Mouse (Mus musculus) C2C12 (cell line): ENCODE results near the gene Atp10b.

ENCODE experiments used
- CEBPB ChIP-seq: IDR thresholded peaks from one replicate; pipeline ENCODE4 v1.6.1; 2011; ENCODE audit warnings: low read depth, mild to moderate bottlenecking, control low read depth, moderate library complexity
- CTCF ChIP-seq: IDR thresholded peaks from one replicate; pipeline ENCODE4 v1.5.1; 2011; ENCODE audit not compliant: control insufficient read depth, insufficient read depth, insufficient read length
- FOSL1 ChIP-seq: IDR thresholded peaks from one replicate; pipeline ENCODE4 v1.8.0; 2011; ENCODE audit warnings: mild to moderate bottlenecking, low read length; ENCODE audit not compliant: poor library complexity, insufficient read depth, severe bottlenecking
- MAX ChIP-seq: IDR thresholded peaks from one replicate; pipeline ENCODE4 v1.6.1; 2011; ENCODE audit warnings: mild to moderate bottlenecking, control low read depth
- USF1 ChIP-seq: IDR thresholded peaks from one replicate; pipeline ENCODE4 v1.6.1; 2011; ENCODE audit warnings: low read depth, mild to moderate bottlenecking, control low read depth, moderate library complexity

DNA sequence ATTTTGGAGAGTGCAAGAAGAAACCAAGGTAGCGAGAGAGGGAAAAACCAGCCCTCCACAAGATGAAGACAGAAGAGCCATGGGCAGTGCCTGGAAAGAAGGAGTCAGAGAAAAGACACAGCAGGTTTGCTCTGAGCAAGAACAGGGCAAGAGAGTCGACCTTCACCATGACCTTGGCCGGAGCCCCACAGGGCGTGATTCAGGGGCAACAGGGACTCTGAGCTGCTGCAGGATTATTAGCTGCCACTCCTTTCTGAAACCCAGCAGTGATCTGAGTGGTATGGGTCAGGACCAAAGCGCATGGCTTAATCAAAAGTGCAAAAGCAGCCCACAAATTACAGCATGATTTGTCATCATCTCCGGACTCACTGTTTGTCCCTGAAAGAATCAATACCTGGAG, 36.6 kb downstream of the Atp10b start:
- no peak for TF ChIP-seq CTCF
- no peak for TF ChIP-seq USF1
- no peak for TF ChIP-seq MAX
- TF ChIP-seq CEBPB, result no peak
- TF ChIP-seq FOSL1, result no peak
